In genomic region chr17:13669206-13669605, GRCm38 (mm10) we compare ENCODE assay signal across 8 mouse cellular contexts.
A peak's percentile ranks its signal among the peaks of the same experiment; 100 is the strongest.
DNase-seq lines count a peak whose midpoint lies in the region; ATAC-seq lines count a peak whose summit lies in the region.

No protein-coding gene starts in this region.

- ATAC-seq in kidney, embryonic 16.5 days (ENCODE audit: low FRiP score, low TSS enrichment), result no peak
- peak; percentile 44 for ATAC-seq in midbrain, embryonic 14.5 days (ENCODE audit: low FRiP score, low TSS enrichment)
- no peak for ATAC-seq in liver, embryonic 11.5 days (replicated peaks; ENCODE audit: low FRiP score)

- H3K27me3 ChIP-seq in kidney, embryonic 16.5 days (ENCODE audit: insufficient read depth, low read length), result no peaks in the 10 kb centered on the region
- H3K27me3 ChIP-seq in midbrain, embryonic 14.5 days (ENCODE audit: control insufficient read depth, insufficient read depth, low read length), result no peaks in the 10 kb centered on the region
- no peaks in the 10 kb centered on the region; the same call in 1 of the 2 replicates for H3K27me3 ChIP-seq in liver, embryonic 11.5 days (replicated peaks; ENCODE audit: control insufficient read depth, insufficient read depth, low read length)

- peak overlapping the region; percentile 37; the same call in 1 of the 2 replicates for H3K27ac ChIP-seq in kidney, embryonic 16.5 days (ENCODE audit: low read length)
- peak overlapping the region; percentile 91 for H3K27ac ChIP-seq in midbrain, embryonic 14.5 days (replicated peaks; ENCODE audit: low read depth, low read length)
- no peak overlapping the region for H3K27ac ChIP-seq in liver, embryonic 11.5 days (ENCODE audit: low read depth, low read length)

- H3K9me3 ChIP-seq in kidney, embryonic 16.5 days (ENCODE audit: low read length), result no peaks in the 10 kb centered on the region
- no peaks in the 10 kb centered on the region for H3K9me3 ChIP-seq in midbrain, embryonic 14.5 days (ENCODE audit: control insufficient read depth, low read length)
- H3K9me3 ChIP-seq in liver, embryonic 11.5 days (ENCODE audit: control insufficient read depth, low read length), result no peaks in the 10 kb centered on the region

- peaks cover 27% of the 10 kb centered on the region for H3K4me1 ChIP-seq in kidney, embryonic 16.5 days (ENCODE audit: insufficient read depth, low read length)
- peaks cover 50% of the 10 kb centered on the region for H3K4me1 ChIP-seq in midbrain, embryonic 14.5 days (ENCODE audit: control insufficient read depth, insufficient read depth, low read length)
- H3K4me1 ChIP-seq in liver, embryonic 11.5 days (replicated peaks; ENCODE audit: control insufficient read depth, insufficient read depth, low read length), result peaks cover 4% of the 10 kb centered on the region

- H3K9ac ChIP-seq in kidney, embryonic 16.5 days (replicated peaks; ENCODE audit: low read length), result no peak overlapping the region
- peak overlapping the region; percentile 26 for H3K9ac ChIP-seq in midbrain, embryonic 14.5 days (replicated peaks; ENCODE audit: low read length)
- no peak overlapping the region for H3K9ac ChIP-seq in liver, embryonic 11.5 days (ENCODE audit: low read depth, low read length)

- peak; percentile 77 to 83 for DNase-seq in adrenal gland, adult (ENCODE audit: inconsistent age in 2 of 2, low spot score in 1 of 2)
- no peak for DNase-seq in adrenal gland, postnatal 4 days (ENCODE audit: low spot score in 2 of 2)
- peak; percentile 28 for DNase-seq in thymus, postnatal 4 days
- DNase-seq in thymus, postnatal 25 days, result no peak
- peak; percentile 83 for DNase-seq in midbrain, embryonic 14.5 days
- no peak for DNase-seq in liver, embryonic 11.5 days (ENCODE audit: low spot score)
- no peak for DNase-seq in cerebellum, adult 9-10 months

- 30% methylated on average over 8 of the region's 8 CpGs for WGBS in kidney, embryonic 16.5 days
- 4% methylated on average over 8 of the region's 8 CpGs for WGBS in midbrain, embryonic 14.5 days
- WGBS in liver, embryonic 11.5 days, result 34% methylated on average over 8 of the region's 8 CpGs

- no peak overlapping the region for H3K4me3 ChIP-seq in kidney, embryonic 16.5 days (ENCODE audit: low read length)
- H3K4me3 ChIP-seq in midbrain, embryonic 14.5 days (replicated peaks; ENCODE audit: low read depth, low read length), result no peak overlapping the region
- H3K4me3 ChIP-seq in liver, embryonic 11.5 days (ENCODE audit: low read depth, low read length), result no peak overlapping the region

- H3K4me2 ChIP-seq in kidney, embryonic 16.5 days (replicated peaks; ENCODE audit: low read depth, low read length), result peak overlapping the region; percentile 30; the same call in 1 of the 2 replicates
- peak overlapping the region; percentile 38 for H3K4me2 ChIP-seq in midbrain, embryonic 14.5 days (ENCODE audit: low read length)
- no peak overlapping the region for H3K4me2 ChIP-seq in liver, embryonic 11.5 days

- H3K36me3 ChIP-seq in kidney, embryonic 16.5 days (ENCODE audit: insufficient read depth, low read length), result no peaks in the 10 kb centered on the region
- no peaks in the 10 kb centered on the region for H3K36me3 ChIP-seq in midbrain, embryonic 14.5 days (ENCODE audit: control insufficient read depth, insufficient read depth, low read length)
- H3K36me3 ChIP-seq in liver, embryonic 11.5 days (ENCODE audit: control insufficient read depth, insufficient read depth, low read length), result no peaks in the 10 kb centered on the region

Comparison
In these comparisons a context has a peak if more than half of its experiments do, and no peak if none do; other contexts are left out.
1. DNase-seq: peak in adrenal gland, adult (2 of 2), thymus, postnatal 4 days (single experiment) and midbrain, embryonic 14.5 days (single experiment); none in adrenal gland, postnatal 4 days (0 of 2), thymus, postnatal 25 days (single experiment), liver, embryonic 11.5 days (single experiment) and cerebellum, adult 9-10 months (single experiment).